Mouse (Mus musculus): ENCODE data around the gene Zswim8. TPM values are rescaled to one million over a fixed set of nuclear protein-coding genes. Genes with fewer than 3 reads are reported as not detected.

Gene Zswim8
- total and polyA plus RNA-seq, 3 experiments: 16.5 to 35.5 TPM; not detected in 1

DNA sequence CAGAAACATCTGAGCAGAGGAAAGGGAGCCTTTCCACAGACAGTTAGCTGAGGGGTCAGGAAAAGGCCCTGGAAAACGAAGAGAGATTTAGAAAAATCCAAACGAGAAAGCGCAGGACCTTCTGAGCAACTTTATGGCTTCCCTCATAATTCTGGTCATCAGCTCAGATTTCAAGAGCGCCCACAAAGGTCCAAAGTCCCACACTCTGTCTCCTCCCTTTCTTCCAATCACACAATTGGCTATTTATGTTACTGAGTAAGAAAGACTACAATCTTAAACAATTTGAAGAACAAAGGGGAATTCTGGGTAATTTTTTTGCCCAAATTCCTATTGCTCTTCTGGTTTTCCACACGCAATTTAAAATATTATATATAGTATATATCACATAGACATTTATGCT is 43.2 kb downstream of the Zswim8 start:
- Histone ChIP-seq H3K36me3 (ENCODE audit: control insufficient read depth in 1 of 2, insufficient read depth in 2 of 2, low read length in 2 of 2) (peaks cover 0 to 7% of the 10 kb centered on the region in 2 experiments; a peak in 2 of 4 replicates), H3K4me3 (ENCODE audit: control insufficient read depth in 1 of 2, insufficient read depth in 1 of 2, low read depth in 2 of 2, low read length in 2 of 2) (no peak overlapping the region)

GRCm38 (mm10) chr14:20753792-20754191 is 46.4 kb downstream of the Zswim8 start:
- no peak for TF ChIP-seq ZNF384 (IDR thresholded peaks at IDR 0.05; ENCODE audit: low read depth, low read length)
- TF ChIP-seq GATA1 (IDR thresholded peaks at IDR 0.05; ENCODE audit: low read depth, low read length): peak; percentile 68
- TF ChIP-seq RCOR1 (IDR thresholded peaks at IDR 0.05; ENCODE audit: low read depth, low read length): peak; percentile 68
- Histone ChIP-seq H3K4me1 (ENCODE audit: control insufficient read depth in 1 of 2, insufficient read depth in 2 of 2, low read length in 2 of 2) (peaks cover 0 to 3% of the 10 kb centered on the region in 2 experiments; a peak in 2 of 4 replicates), H3K9ac (ENCODE audit: control insufficient read depth, low read depth, low read length, poor library complexity, severe bottlenecking) (no peak overlapping the region), H3K27me3 (ENCODE audit: control insufficient read depth in 1 of 2, insufficient read depth in 2 of 2, low read length in 2 of 2) (no peaks in the 10 kb centered on the region), H3K36me3 (ENCODE audit: control insufficient read depth in 1 of 2, insufficient read depth in 2 of 2, low read length in 2 of 2) (peaks cover 0 to 7% of the 10 kb centered on the region in 2 experiments; a peak in 2 of 4 replicates), H3K27ac (ENCODE audit: control insufficient read depth, low read depth, low read length) (no peak overlapping the region), H3K79me2 (ENCODE audit: control insufficient read depth, insufficient read depth, low read length, poor library complexity) (no peaks in the 10 kb centered on the region), H3K4me3 (ENCODE audit: control insufficient read depth in 1 of 2, insufficient read depth in 1 of 2, low read depth in 2 of 2, low read length in 2 of 2) (no peak overlapping the region), H3K9me3 (replicated peaks; ENCODE audit: insufficient read depth, low read length) (no peaks in the 10 kb centered on the region)
- peak; percentile 55 for DNase-seq (ENCODE audit: low read depth, low spot score)

More for the DNA sequence above, 43.2 kb downstream of the Zswim8 start:
- Histone ChIP-seq H3K9me3 (replicated peaks; ENCODE audit: insufficient read depth, low read length) (no peaks in the 10 kb centered on the region), H3K79me2 (ENCODE audit: control insufficient read depth, insufficient read depth, low read length, poor library complexity) (no peaks in the 10 kb centered on the region), H3K4me1 (ENCODE audit: control insufficient read depth in 1 of 2, insufficient read depth in 2 of 2, low read length in 2 of 2) (peaks cover 0 to 3% of the 10 kb centered on the region in 2 experiments; a peak in 2 of 4 replicates), H3K9ac (ENCODE audit: control insufficient read depth, low read depth, low read length, poor library complexity, severe bottlenecking) (no peak overlapping the region), H3K27ac (ENCODE audit: control insufficient read depth, low read depth, low read length) (no peak overlapping the region), H3K27me3 (ENCODE audit: control insufficient read depth in 1 of 2, insufficient read depth in 2 of 2, low read length in 2 of 2) (no peaks in the 10 kb centered on the region)
- DNase-seq (ENCODE audit: low read depth, low spot score): no peak
- TF ChIP-seq NELFE (IDR thresholded peaks at IDR 0.05; ENCODE audit: low read depth, low read length): no peak
- TF ChIP-seq ZKSCAN1 (IDR thresholded peaks at IDR 0.05; ENCODE audit: low read depth, low read length): no peak
- no peak for TF ChIP-seq SIN3A (IDR thresholded peaks at IDR 0.05; ENCODE audit: low read length)
- TF ChIP-seq ELF1 (IDR thresholded peaks at IDR 0.05; ENCODE audit: low read depth, low read length): no peak
- no peak for TF ChIP-seq MYB (IDR thresholded peaks at IDR 0.05; ENCODE audit: low read depth, low read length)
- no peak for TF ChIP-seq GABPA (IDR thresholded peaks at IDR 0.05; ENCODE audit: low read depth, low read length)
- no peak for TF ChIP-seq TBP (IDR thresholded peaks at IDR 0.05; ENCODE audit: low read depth, low read length)
- TF ChIP-seq MAFK (IDR thresholded peaks at IDR 0.05; ENCODE audit: borderline replicate concordance, low read depth, low read length): no peak
- TF ChIP-seq EP300 (IDR thresholded peaks at IDR 0.05; ENCODE audit: low read depth in 1 of 2, low read length in 2 of 2): no peak
- no peak for TF ChIP-seq MXI1 (IDR thresholded peaks at IDR 0.05; ENCODE audit: low read depth, low read length)
- TF ChIP-seq ZC3H11A (IDR thresholded peaks at IDR 0.05; ENCODE audit: low read depth, low read length): no peak
- no peak for TF ChIP-seq USF1 (IDR thresholded peaks at IDR 0.05; ENCODE audit: low read depth, low read length)
- TF ChIP-seq TAL1 (IDR thresholded peaks at IDR 0.05; ENCODE audit: low read length): no peak
- TF ChIP-seq GATA1 (IDR thresholded peaks at IDR 0.05; ENCODE audit: low read depth, low read length): no peak

Measured in MEL (cell line).